Mouse (Mus musculus) cerebellum, adult 11 months (tissue): ENCODE results near the gene Olfr633.
"Not testable (repeated sequence)": the region's sequence is repeated elsewhere in the genome, so short reads cannot be mapped to it uniquely, and the experiment has no call there.

Experiments
- DNase-seq: peaks from one replicate; pipeline ENCODE4 v3.0.0; 2022

Olfr633 gene

DNA sequence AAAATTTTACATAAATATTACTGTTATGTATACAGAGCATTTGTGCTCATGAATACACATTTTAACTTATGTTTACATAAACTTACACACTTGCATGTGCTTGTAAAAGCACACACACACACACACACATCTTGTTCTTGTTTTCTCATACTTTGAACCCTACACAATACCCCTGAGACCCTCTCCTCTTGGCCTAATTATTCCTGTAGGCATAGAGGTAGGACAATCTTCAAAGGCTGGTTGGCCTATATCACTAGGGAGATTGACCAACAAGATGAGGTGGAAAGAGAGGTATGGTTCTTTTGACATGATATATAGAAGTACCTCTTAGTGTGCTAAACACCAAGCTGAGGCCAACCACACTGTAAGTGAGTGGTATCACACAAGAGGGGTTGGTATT lies at the start of gene Olfr633:
Gene Olfr633 (plus strand): TSS at position 301 of the 400 bp plus-strand sequence.
- DNase-seq: no peak

DNA sequence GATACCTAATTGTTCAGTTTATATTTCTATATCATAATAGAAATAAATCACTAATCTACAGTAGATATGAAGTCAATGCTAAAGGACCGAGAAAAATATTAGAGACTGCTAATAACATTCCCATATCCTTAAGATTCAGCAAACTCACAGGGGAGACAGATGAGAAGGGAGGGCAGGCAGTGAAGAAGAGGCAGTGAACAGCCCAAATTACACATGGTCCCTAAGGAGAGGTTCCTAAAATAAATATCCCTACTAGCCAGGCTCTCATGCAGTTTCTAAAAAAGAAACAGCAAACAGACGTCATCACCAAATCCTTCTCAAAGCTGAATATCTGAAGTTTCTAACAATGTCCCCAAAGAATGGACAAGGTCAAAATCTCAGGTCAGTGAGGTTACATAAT lies 41.0 kb upstream of the Olfr633 start, which contains the start of gene Olfr65:
Gene Olfr65 (plus strand): TSS at position 301 of the 400 bp plus-strand sequence.
- no peak for DNase-seq

DNA sequence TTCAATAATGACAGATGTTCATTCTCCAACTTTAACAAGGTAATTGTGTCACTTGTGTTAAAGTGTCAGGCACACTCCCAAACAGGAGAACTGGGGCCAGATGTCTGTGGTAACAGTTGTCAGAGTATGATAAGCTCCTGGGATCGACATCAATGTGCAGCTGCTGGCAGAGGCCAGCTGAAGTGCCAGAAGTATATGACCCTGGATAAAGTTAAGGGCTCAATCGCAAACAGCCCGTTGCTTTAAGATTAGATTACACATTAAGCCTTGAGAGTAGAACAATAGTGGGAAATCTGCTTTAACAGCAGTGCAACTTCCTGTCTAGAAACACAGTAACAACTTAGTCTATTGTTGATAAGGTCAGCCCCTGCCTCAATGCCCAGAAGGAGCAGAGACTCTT lies 34.2 kb upstream of the Olfr633 start:
- DNase-seq: no peak

DNA sequence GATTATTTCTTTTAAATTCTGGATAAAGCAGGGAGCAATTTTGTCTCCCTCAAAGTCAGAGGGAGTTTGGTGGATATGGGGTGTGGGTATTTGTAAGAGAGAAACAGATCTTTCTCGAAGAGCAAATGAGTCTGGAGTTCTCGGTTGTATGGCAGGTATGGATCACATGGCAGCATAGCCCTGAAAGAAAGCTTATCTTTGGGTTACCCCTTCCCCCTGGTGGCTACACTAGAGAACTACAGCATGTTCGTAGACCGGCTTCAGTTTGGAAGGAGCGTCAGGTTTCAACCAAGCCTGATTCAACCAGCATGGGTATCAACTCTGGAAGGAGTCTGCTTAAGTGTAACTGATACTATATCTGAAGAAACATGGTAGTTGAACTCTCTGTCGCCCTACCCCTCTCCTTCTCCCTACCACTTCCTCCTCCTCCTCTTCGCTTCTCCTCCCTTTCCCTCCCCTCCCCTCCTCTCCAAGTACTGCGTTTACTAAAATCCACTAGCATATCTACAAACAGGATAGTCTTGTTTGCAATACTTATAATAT lies 31.2 kb upstream of the Olfr633 start:
- DNase-seq: no peak

DNA sequence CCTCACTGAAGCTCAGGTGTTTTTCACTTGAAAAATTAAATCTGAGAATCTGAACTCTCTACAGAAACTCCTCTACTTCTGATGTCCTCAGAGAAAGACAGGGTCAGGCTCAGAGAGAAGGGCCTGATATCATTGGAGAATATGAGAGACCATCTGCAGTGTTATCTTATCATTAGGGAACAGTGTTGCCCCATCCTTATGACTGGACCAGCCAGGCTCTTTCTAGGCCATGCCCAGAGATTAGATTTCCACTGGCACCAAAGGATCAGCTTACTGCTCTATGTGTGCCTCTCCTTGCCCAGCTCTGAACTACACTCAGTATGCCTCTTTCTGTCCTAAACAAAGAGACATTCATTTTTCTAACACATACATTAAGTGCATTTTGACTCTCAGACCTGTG lies 28.9 kb upstream of the Olfr633 start:
- DNase-seq: no peak

DNA sequence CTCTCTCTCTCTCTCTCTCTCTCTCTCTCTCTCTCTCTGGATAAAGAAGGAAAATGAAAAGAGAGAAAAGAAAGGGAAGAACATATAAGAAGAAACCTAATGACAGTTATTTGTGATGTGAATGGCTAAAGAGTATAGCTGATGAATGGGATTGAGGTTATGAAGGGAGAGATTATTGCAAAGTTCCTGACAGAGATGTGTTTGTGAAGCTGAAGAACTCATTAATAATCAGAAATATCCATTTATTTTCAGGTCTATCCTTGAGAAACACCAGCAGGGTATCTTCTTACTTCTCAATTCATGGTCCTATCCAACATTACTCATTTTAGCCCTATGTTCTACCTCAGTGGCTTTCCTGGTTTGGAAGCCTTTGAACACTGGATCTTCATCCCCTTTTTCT lies 15.7 kb upstream of the Olfr633 start, which contains the start of gene Olfr631:
Gene Olfr631 (plus strand): TSS at position 301 of the 400 bp plus-strand sequence.
- no peak for DNase-seq

DNA sequence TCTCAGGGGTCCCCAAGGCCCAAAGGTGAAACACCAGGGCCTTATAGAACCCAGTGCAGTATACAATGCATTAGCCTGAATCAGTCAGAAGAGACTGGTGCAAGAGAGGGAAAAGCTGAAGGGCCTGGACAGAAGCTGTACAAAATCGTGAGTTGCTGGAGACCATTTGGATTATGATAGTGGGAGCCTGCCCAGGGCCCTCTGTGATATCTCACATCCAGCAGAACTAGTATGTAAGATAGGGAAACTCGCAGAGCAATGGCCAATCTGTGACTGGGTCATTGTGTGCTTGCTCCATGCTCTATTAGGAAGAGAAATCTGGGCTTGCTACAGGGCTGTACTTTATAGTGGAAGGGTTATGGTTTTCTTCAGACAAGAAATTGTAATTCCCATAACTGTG lies 10.0 kb upstream of the Olfr633 start, which contains the start of gene Olfr632:
Gene Olfr632 (plus strand): TSS at position 84 of the 400 bp plus-strand sequence.
- no peak for DNase-seq

DNA sequence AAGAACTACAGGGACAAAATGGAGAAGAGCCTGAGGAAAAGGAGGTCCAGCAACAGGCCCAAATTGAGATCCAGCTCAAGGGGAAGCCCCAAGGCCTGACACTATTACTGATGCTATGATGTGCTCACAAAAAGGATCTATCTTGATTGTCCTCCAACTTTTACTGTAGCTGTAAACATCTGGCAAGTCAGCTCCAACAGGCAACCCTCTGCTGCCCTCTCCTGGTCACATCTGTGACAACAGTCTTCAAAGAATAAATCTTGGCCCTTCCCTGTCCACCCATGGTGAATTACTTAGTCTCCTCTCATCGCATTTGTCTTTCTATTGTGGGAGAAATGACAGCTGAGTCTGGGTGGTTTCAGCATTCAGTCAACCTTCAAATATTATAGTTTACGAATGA lies 1.5 kb upstream of the Olfr633 start:
- no peak for DNase-seq

DNA sequence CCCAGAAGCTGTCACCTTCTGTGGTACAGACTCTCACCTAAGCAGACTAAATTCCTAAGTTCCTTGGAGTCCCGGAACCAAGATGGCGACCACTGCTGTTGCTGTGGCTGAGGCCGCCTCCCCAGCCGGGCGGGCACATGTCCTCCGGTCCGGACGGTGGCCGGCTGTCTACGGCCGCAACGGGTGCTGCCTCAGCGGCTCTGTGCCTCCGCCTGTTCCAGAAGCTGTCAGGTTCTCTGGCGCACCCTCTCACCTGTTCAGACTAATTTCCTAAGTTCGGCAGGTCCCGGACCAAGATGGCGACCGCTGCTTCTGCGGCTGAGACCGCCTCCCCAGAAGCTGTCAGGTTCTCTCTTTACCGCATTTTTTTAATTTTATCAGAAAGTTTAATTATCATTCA lies 22.6 kb downstream of the Olfr633 start:
- DNase-seq: not testable (repeated sequence)

DNA sequence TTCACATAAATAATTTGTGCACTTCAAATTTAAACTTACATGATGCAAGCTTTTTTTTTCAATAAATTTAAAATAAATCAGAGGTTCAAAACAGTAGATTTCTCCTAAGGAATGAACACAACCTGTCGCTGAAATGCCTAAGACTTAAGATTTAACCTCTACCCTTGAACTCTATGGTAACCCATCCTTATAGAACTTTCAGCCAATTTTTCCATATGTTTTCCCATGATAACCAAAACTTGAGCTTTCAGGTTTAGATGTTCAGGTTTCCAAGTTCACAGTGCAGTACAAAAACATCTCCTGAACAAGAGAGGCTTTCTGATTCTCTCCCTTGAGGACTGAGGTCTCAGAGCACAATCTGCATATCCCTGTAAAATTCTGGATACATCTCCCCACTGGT lies 26.6 kb downstream of the Olfr633 start, which contains the start of gene Olfr635:
Gene Olfr635 (plus strand): TSS at position 301 of the 400 bp plus-strand sequence.
- no peak for DNase-seq

DNA sequence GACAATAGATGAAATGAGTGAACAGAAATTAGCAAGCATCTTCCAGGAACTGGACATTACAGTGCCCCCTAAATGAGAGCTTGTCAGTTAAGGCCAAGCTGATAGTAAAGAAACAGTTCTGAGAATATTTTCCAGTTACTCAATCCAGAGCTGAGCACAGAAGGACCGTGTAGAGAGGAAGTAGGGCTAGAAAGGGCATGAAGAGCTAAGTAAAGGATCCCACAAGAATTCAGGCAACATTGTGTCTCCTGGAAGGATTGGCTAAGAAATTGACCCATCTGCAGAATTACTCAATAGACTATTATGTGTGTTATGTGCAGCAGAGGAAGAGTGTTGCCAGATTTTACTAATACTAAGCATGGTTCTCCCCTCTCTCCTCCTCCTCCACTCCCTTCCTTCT lies 27.5 kb downstream of the Olfr633 start:
- no peak for DNase-seq

DNA sequence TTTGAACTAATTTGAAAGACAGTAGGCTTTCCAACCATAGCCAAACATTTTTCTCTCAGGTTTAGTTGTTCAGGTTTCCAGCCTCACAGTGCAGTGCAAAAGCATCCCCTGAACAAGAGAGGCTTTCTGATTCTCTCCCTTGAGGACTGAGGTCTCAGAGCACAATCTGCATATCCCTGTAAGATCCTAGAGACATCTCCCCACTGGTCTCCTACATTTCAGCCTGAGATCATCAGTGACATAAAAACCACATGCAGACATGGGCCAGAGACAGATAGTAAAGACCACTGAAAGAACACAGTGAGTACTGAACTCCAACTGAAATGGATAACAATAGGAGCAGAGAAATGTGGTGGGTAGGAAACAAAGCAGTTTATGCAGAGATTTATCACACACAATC lies 54.2 kb downstream of the Olfr633 start, which contains the start of gene Olfr638:
Gene Olfr638 (plus strand): TSS at position 301 of the 400 bp plus-strand sequence.
- no peak for DNase-seq
